Mouse (Mus musculus): ENCODE results near the gene Gm45785. TPM values are rescaled to one million over a fixed set of nuclear protein-coding genes. Genes with fewer than 3 reads are reported as not detected.
"Not testable (repeated sequence)": the region's sequence is repeated elsewhere in the genome, so short reads cannot be mapped to it uniquely, and the experiment has no call there.

The Gm45785 gene
- not detected for total RNA-seq (2021)
- long read RNA-seq, experiment 1: 0 reads
- long read RNA-seq, experiment 2: 0 reads

- peak; percentile 91 for DNase-seq (ENCODE audit: low spot score)
Observed at GRCm38 (mm10) chr7:140855860-140856784, at the start of gene Gm45785. TSS of gene Gm45785 (minus strand) at chr7:140856331.

- DNase-seq (ENCODE audit: low spot score): no peak
Observed at GRCm38 (mm10) chr7:140905642-140906081, 49.5 kb upstream of the Gm45785 start.

DNA sequence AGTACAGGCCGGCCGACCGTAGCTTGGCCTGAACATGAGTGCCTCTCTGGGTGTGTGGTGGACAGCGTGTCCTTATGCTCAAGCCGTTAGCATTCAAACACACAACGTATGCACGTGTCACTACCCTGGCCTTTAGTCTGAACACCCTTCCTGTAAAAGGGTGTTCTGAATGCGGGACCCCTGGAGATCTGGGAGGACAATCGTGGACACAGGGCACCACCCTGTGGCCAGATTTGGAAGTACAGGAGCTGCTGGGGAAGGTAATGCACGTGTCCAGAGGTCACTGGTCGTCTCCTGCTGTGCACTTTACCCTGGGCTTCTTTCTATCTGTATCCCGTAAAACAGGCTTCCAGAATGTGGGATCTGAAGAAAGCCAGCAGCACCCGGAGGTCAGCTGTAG, 47.1 kb upstream of the Gm45785 start:
- peak; percentile 83 for DNase-seq (ENCODE audit: low spot score)

GRCm38 (mm10) chr7:140902036-140902875, 46.1 kb upstream of the Gm45785 start:
- DNase-seq (ENCODE audit: low spot score): peak; percentile 80

DNA sequence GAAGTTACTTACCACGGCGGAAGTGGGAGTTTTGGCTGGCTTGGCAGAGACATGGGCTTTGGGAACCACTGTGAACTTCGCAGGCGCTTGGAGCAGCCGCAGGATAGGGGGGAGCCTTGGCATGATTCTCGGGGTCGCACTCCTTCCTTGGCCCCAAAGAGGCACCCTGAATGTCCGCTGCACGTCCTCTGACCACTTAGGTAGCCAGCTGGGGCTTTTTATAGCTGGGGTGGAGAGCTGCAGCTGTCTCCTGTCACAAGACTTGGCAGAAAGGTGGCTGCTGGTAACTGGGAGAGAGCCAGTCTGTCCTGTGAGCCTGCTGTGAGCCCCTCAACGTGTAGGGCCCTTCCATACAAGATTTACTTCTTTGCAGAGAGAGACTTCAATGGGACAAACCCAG, 44.1 kb upstream of the Gm45785 start, which contains the start of gene Cox8b:
Gene Cox8b (minus strand): TSS at position 227 of the 400 bp plus-strand sequence.
- DNase-seq (ENCODE audit: low spot score): peak; percentile 80

DNA sequence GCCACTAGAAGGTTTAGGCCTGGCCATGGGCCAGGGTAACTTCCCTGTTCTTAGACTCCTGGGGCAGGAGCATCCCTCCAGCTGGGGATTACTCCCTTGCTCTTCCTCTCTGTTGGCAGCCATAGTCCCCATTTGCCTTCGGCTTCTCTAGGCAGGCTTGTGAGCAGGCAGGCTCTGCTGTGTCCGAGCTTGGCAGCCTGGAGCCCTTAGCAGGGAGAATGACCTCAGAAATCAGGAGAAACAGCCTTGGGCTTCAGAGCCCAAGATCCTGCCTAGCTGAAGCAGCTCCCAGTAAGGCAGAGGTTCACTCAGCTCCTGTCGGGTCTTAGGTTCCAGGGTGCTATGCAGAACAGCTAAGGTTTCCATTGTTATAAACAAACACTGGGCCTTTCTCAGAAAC, 43.0 kb upstream of the Gm45785 start:
- peak; percentile 15 for DNase-seq (ENCODE audit: low spot score)

- DNase-seq (ENCODE audit: low spot score): peak; percentile 7
Observed at GRCm38 (mm10) chr7:140897863-140898262, 41.7 kb upstream of the Gm45785 start.

DNA sequence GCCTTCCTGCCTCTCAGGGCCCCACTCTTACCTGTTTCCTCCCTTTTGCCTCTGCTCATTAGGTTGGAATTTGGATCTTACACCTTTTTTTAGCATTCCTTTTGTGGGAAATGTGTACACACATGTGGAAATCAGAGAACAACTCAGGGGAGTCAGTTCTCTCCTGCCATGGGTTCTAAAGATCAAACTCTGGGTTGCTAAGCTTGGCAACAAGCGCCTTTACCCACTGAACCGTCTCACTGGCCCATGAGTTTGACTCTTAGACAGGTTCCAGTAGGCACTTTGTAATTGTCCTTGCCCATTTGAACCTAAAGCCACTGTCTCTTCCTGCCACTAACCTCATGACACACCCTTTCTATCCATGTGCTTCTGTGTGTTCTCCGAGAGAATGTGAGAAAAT, 38.5 kb upstream of the Gm45785 start:
- no peak for DNase-seq (ENCODE audit: low spot score)

GRCm38 (mm10) chr7:140894031-140894430, 37.9 kb upstream of the Gm45785 start:
- DNase-seq (ENCODE audit: low spot score): no peak

- DNase-seq (ENCODE audit: low spot score): not testable (repeated sequence)
Observed at GRCm38 (mm10) chr7:140890636-140891035, 34.5 kb upstream of the Gm45785 start.

GRCm38 (mm10) chr7:140882469-140882803, 26.3 kb upstream of the Gm45785 start:
- no peak for DNase-seq (ENCODE audit: low spot score)

- peak; percentile 93 for DNase-seq (ENCODE audit: low spot score)
Observed at GRCm38 (mm10) chr7:140881696-140882468, 25.8 kb upstream of the Gm45785 start, which contains the start of the genes Psmd13 and Sirt3. TSS of gene Psmd13 (plus strand) at chr7:140881968. TSS of gene Sirt3 (minus strand) at chr7:140882309.

- no peak for DNase-seq (ENCODE audit: low spot score)
Observed at GRCm38 (mm10) chr7:140880865-140881515, 24.9 kb upstream of the Gm45785 start.

DNA sequence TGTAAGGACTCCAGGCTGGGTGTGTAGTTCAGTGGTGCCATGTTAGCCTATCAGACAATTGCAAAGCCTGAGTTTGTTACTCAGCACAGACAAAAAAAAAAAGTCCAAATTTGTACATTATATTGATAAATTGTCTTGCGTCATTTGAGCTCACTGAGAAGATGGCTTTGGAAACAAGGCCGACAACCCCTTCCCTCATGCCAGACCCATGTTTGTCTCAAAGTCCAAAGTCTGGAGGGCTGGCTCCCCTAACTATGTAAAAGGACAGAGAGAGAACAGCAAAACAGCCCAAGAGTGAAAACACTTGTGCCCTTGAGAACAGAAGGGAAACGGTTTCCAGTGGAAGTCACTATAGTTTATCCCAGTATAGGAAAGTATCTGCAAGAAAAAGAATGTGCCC, 24.3 kb upstream of the Gm45785 start:
- DNase-seq (ENCODE audit: low spot score): no peak

GRCm38 (mm10) chr7:140879355-140879754, 23.2 kb upstream of the Gm45785 start:
- DNase-seq (ENCODE audit: low spot score): no peak

GRCm38 (mm10) chr7:140877364-140877763, 21.2 kb upstream of the Gm45785 start:
- DNase-seq (ENCODE audit: low spot score): no peak

GRCm38 (mm10) chr7:140874224-140874623, 18.1 kb upstream of the Gm45785 start:
- DNase-seq (ENCODE audit: low spot score): no peak

DNA sequence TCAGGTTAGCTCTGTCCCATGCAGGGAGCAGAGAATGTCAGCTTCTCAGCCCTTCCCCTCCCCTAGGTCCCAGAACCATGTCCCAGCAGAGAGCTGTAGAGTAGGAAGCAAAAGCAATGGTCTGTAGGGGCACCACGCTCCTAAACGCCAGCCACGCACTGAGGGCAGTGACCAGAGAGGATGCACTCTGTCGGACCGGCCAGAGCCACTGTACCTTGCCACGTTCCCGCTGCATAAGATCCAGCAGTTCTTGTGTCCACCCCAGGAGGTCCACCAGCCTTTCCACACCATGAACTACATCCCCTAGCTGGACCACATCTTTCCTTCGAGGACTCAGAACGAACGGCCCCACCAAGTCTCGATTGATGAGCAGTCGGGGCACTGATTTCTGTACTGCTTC, 8.6 kb upstream of the Gm45785 start:
- no peak for DNase-seq (ENCODE audit: low spot score)

- DNase-seq (ENCODE audit: low spot score): no peak
Observed at GRCm38 (mm10) chr7:140860728-140861127, 4.6 kb upstream of the Gm45785 start.

GRCm38 (mm10) chr7:140859997-140860396, 3.9 kb upstream of the Gm45785 start:
- no peak for DNase-seq (ENCODE audit: low spot score)

DNA sequence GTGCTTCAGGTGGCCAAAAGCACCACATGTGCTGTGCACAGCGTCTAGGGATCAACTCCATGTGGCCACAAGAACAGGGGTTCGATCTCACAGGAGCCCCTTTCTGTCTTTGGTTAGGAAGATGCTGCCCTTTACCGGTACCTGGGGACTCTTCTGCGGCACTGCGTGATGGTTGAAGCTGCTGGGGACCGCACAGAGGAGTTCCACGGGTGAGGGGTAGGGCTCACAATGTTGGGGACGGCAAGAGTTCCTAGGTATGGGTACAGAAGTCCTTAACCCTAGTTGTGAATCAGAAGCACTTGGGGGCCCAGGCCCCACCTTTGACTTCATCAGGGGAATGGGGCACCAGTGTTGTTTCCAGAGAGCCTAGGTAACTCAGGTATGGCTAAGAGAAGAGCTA, 2.6 kb upstream of the Gm45785 start:
- no peak for DNase-seq (ENCODE audit: low spot score)

All from gastrocnemius, adult 18-20 months (tissue).